Mouse (Mus musculus): ENCODE results near the gene Gm11214. TPM values are rescaled to one million over a fixed set of nuclear protein-coding genes. Genes with fewer than 3 reads are reported as not detected.

Gm11214 gene
- not detected for total RNA-seq (2022)

DNA sequence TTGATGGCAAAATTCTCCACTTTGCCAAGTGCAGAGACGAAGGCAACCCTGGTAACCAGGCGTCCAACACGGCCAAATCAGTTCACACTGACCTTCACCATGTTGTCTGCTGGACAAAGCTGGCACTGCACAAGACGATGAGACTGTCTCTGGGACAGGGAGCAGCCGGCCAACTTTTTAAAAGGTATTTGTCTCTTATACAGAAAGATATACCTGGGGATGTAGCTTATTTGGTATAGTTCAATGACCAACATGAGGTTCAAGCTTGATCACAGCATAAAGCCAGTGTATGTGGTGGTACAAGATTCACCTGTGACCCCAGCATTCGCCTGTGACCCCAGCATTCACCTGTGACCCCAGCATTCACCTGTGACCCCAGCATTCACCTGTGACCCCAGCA lies at the start of gene Gm11214:
Gene Gm11214, minus strand, starts transcription at position 101 of the 400 bp plus-strand sequence.
- no peak for DNase-seq

DNA sequence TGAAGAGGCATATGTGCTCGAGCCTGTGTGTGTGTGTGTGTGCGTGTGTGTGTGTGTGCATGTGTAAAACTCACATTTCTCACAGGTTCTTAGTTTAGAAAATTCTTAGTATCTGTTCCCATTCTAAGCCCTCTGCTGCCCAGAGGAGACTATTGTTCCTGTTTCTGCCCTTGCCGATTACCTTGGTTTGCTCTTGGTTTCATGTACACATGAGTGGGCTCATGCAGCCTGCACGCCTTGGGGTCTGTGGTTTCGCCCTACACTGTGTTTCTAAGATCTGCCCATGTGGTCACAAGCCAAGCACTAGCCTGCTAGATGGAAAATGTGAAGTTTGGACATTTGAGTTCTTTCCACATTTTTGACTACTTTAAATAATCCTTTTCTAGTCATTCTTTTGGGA lies 48.7 kb upstream of the Gm11214 start:
- DNase-seq = no peak

DNA sequence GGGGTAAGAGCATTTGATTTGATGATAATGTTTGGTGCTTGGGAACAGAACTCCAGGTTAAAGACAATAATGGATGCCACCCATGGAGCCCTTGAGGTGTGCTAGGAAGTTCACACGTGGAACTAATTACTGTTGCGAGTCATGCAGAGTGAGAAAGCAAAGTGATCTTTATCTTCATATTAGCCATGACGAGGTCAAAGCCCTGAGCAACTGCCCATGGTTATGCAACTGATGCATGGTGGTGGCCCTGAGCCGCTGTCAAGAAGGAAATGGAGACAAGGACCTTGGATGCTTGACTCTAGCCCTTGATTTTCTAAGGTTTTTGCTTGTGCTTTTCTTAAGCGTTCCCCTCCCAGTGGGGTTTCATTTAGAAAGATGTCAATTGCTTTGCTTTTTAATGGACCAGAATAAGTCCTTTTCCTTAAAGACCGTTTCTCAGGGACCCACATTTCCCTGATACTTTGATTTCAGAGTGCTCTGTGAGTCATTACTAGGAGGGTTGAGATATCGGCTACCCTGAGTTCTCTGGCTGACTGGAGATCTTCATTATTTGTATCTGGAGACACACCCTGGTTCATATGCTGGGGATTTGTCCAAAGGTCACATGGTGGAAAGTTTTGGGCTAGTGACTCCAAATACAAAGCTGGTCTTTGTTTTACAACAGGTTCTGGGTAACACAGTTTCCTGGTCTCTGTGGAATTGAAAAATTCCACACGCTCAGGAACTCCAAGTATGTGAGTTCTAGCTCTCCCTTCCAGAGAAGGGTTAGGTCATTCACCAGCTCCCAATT lies 47.4 kb upstream of the Gm11214 start:
- DNase-seq = peak; percentile 61

DNA sequence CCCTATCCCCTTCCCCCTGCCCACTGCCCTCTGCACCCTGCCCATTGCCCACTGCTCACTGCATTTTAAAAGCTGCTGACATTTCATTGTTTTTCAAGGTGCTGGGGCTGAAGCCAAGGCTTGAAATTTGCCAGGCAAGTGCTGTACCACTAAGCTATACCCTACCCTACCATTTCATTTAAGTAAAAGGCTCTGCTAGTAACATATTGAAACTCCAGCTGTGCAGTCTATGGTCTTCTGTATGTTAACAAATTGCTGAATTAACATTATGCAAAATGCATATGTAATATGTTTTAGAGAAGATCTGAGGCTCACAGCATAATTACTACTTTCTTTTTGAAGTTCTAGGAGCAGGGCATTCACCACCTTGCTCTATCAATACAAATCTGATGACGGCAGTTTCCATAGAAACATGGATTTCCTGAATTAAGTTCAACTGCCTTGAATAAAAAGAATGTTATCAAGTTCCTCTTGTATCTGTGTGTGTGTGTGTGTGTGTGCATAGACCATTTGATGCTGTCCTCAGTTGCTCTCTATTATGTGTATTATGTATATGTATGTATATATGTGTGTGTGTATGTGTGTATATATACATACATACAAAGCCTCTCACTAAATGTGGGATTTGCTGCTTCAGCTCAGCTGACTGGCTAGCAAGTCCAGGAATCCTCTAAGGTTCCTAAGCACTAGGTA lies 43.2 kb upstream of the Gm11214 start:
- no peak for DNase-seq

DNA sequence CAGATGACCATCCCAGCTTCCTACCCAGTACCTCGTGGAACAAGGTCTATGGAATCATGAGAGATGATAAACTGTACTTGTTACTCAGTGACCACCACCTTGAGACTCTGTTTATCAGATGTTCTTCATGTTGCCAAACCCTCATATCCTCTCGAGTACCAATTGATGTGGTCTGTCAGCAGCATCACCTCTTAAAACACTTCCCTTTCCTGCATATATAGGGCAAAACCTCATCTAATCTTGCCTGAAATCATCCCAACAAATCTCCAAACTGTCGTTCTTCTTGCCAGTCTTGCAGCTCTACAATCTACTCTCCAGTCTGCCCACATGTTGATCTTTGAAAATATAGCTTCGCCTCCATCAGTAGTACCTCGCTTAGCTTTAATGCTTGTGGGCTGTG lies 41.1 kb upstream of the Gm11214 start:
- no peak for DNase-seq

DNA sequence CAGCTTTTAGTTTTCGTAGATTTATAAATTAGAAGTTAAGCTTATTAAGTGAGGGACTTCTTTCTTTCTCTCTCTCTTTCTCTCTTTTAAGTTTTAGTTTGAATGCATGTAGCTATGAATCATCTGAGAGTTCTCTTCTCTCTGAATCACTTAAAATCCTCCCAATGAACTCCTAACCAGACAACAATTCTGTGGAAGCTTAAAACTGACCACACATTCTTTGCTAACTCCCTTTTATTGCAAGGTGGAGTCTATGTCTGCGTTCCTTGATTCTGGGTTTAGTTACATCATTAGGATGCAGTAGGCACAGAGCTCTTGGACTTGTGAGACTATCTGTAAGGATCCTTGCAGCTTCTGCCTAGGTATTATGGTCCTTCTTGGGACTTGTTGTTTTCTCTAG lies 40.5 kb upstream of the Gm11214 start:
- no peak for DNase-seq

DNA sequence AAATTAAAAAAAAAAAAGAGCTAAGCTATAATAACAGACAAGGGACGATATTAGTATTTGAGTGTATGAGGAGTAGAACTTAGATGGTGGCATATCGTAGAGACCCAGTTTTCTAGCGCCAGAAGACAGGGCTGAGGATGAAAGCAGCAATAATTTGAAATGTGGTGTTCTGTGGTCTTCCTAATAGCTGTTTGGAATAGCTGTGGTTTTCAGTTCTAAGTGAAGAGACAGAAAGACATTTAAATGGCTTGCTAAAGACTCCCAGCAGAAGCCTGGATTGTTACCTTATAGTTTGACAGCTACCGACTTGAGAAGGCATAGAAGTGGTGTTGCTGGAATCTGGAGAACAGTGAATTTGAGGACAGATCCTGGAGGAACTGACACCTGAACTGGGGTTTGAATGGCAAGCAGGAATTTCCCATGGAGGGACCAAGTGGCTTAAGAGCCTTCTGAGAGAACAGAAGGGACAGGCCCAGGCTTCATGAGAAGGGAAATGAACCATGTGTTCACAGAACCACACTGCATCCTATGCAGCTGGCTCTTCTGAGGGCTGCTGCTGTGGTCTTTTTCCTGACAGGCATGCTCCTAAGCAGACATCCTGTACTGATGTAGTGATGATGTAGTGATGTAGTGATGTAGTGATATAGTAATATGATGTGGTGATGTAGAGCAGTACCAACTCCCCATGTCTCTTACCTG lies 39.0 kb upstream of the Gm11214 start:
- no peak for DNase-seq

DNA sequence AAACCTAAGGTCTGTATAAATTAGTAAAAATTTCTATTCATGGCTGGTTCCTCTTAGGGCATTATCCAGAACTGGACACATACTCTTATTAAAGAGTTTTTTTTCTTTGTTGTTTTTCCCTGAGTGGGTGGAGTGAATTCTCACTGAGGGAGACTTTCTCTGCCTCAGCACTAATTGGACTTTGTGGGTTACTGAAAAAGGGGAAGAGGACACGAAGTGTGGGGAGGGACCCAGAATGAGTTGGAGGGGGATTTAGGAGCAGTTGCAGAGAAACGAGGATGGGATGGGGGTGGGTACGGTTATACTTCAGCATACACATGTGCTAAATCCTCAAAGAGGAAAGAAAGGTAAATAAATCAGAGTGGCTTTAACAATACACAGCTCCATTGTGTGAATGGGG lies 36.6 kb upstream of the Gm11214 start:
- no peak for DNase-seq

DNA sequence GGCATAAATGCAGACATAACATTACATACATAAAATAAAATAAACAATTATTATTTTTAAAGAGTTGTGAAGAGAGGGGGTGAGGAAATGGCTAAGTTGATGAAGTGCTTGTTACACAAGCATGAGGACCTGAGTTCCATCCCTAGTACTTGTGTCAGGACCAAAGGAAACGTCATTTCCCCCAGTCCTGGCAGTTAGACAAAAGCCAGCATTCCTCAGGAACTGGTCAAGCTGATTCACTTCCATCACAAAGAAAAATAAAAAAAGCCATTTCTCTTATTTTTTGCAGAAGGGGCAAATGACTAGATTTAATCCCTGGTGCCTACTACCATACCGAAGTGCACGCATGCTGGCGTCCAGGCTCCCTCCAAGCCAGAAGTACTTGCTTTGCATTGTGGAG lies 33.7 kb upstream of the Gm11214 start:
- no peak for DNase-seq

DNA sequence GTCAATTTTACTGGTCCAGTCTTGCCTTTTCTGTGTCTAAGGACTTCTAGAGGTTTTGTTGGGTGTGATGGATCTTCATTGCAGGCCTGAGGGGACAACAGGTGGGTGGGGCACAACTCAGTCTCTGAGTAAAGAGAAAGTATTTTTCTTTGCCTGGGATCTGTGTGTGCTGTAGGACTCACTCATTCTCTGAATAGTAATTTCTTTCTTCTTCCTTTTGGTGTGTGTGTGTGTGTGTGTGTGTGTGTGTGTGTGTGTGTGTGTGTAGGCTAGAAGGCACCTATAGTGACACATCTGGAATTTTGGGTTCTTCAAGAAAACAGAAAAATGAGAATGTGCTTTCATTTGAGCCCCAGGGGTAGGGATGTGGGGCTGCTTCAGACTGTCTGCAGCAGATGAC lies 29.2 kb upstream of the Gm11214 start:
- DNase-seq = no peak

DNA sequence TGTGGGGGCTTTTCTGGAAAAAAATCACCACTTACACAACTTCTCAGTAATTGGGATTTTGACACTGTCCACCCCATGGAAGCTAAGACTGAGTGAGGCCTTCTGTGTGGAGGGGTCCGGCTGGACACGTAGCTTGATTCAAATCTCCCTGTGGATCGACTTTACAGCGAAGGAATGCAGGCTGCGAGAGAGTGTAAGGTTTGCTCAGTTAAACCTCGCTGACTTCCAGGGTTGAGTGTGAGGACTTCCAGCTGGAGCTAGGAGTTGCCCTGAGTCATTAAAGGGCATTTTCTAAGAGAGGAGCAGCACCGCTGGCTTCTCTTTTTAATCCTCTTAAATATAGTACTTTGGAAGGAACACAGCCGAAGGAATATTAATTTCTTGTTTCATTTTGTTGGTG lies 24.2 kb upstream of the Gm11214 start:
- DNase-seq = no peak

DNA sequence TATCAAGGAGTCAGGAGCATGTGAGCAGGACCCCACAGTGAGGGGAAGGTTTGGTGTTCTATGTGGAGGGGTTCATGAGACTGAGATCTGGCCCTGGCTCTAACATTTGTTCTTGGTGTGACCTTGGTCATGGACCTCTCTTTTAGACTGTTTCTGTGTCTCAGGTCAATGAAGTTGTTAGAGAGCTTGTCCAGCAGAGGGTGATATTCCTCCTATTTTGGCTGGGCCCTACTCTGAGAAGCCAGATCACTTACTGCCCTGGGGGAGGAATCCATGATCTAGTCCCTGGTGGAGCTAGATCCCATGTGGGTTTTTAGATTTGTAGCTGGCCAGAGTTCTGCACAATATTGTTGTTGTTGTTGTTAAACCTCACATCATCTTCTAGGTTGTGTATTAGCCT lies 23.0 kb upstream of the Gm11214 start:
- DNase-seq = peak; percentile 18

DNA sequence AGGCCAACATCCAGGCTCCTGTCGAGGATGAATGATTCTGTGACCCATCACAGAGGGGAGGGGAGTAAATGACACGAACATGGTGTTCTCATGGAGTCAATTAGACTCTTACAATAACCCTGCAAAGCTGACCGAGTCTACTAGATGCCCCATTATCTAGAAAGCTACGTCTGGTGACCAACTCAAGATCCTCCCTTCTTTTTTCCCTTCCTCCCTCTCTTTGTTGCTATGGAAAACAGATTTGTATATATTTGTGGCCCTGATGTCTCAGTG lies 22.0 kb upstream of the Gm11214 start:
- no peak for DNase-seq

DNA sequence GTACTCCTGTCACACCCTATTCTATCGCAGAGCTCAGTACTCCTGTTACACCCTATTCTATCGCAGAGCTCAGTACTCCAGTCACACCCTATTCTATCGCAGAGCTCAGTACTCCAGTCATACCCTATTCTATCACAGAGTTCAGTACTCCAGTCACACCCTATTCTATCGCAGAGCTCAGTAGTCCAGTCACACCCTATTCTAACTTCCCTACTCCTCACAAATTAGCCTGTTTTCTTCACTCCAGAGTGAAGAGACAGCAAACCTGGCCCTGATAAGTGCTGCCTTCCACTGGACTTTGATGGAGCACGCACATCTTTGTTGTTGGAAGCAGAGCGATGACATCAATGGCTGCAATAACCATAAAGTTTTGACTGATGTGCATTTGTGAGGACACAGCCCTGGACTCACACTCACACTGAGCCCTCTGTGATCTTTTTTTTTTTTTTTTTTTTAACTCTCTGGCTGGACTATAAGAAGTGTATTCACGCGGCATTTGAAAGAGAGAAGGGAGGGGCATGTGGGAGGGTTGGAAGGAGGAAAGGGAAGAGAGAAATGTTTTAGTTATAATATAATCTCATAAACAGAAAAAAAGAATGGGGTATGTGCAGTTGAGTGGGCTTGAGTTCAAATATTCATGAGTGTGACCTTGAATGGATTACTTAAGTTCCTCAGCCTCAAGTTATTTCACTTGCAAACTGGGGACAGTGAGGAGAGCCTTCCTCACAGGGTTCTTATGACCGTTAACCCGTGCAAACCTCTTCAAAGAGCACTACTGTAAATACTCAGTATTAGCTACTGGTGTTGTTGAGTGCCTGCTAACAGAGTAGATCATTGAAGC lies 21.5 kb upstream of the Gm11214 start:
- no peak for DNase-seq

DNA sequence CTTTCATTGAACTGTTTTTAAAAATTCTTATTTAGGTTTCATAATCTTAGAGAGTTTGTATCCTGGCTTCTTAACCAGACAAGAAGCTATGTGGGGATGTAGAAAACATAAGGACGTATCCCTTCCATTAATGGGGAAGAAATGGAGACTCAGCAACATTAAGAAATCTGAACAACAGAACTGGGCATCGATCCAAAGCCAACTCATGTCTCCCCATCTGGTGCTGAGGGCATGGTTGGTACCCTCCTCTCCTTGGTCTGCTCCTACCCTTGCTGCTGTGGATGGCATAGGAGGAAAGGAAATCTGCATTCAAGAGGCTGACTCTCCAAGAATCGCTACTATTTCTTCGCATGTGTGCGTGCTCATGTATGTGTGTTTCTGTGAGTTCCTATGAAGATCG lies 20.5 kb upstream of the Gm11214 start:
- DNase-seq = no peak

DNA sequence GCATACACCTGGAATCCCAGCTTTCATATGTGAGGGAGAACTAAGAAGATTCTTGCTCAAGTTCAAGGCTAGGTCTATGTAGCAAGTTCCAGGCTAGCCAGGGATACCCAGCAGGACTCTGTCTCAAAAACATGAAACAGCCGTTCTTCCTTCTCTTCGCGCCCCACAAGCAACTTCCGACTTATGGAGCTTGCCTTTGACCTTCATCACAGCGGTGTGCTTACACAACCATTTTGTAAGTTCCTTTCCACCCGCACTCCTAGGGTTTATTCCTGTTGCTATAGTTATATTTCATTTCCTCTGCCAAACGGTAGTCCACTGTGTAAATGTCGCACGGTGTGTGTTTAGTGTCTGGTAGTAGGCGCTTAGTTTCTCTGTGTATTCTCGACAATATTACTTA lies 19.9 kb upstream of the Gm11214 start:
- DNase-seq = no peak

DNA sequence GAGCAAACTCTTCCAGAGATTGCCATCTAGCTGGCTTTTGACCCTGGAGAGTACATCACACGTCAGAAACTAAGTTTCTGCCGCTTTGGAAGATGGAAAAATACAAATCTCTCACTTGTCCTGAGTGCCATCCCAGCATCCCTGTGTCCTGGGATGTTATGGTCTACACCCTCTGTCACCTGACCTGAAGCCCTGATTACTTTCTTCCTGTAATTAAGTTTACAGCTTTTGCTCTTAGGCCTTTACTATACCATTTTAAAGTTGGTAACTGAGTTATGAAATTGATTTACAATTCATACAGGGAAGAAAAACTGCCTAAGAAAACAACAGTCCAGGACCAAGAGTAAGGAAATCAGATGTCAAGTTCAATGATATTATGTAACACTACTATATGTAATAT lies 19.3 kb upstream of the Gm11214 start:
- no peak for DNase-seq

DNA sequence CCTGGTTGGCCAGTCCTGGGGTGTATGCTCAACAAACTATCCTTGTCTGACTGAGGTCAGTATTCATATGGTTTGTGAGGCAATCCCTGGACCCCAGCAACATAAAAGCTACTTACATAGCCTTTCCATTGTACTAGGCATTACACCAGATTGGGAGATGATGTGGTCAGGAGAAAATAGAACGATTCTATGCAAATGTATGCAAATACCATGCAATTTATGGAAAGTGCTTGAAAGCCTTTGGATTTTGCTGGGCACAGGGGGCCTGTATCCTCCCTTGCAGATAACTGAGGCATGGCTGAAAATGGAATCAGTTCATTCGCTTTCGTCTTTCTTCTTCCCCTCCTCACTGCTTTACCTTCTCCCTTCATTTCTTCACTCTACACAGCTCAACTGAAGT lies 18.4 kb upstream of the Gm11214 start:
- no peak for DNase-seq

DNA sequence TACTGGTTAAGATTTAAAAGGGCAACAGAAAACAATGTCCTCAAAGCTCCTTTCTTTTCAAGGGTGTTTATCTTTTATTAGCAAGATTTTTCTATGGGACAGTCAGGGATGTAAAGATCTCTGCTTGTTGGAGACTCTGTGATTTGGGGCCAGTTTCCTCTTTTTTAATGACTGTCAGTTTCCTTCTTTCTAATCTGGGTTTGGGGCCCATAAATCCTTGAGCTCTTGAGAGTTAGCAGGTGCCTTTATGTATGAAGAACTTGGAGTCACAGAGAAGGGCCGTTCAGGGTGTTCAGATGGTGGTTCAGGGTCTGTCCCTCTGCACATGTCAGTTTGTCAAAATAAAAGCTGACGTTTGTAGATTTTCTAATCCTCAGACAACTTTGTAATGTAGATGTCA lies 11.9 kb upstream of the Gm11214 start:
- no peak for DNase-seq

DNA sequence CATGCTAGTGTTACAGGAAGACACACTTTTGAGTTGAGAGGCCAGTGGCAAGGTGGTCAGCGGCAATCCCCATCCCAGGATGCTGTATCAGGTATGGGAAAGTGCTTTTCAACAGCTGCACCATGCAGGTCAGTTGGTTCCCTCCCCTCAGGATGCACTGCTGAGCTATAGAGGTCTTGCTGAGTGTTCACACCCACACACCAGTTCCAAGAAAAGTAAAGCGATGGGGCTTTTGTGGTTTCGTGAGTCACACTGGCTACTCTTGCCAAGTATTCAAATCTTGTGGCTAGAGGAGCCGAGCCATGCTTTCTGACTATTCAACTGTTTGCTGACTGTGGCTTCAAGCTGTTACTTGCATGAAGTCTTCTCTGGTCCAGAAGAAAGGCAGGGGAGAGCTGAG lies 5.1 kb upstream of the Gm11214 start:
- peak; percentile 44 for DNase-seq

DNA sequence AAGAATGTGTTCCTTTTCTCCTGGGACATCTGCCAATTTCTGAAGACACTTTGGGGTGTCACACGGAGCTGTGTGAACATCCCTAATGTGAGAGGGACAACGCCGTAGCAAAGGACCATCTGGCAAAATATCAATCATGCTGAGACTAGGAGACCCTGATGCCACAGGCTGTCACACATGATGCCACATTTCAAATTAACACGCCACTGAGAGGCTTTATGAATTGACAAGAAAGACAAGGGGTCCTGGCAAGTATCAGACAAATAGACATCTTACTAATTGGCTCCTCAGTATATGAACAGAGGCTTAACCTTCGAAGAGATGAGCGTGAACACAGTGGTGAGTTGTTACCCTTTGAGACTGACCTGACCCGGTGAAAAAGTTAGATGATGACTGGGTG lies 2.6 kb upstream of the Gm11214 start:
- DNase-seq = no peak

DNA sequence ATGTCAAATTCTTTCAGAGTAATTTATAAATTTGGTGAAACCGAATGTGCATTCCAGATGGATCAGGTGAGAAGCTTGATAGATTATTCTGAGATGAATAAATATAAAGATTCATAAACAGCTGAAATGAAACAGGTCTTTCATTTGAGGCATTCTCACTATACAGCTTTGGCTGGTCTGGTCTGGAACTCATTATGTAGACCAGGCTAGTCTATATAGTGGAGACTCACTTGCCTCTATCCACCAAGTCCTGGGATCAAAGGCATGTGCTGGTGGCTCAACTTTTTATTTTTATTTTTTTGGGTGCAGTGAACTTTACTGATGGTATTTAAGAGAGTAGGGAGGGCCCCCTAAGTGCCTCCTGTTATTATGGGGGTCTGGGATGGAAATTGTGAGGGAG lies 1.3 kb downstream of the Gm11214 start:
- DNase-seq = no peak

DNA sequence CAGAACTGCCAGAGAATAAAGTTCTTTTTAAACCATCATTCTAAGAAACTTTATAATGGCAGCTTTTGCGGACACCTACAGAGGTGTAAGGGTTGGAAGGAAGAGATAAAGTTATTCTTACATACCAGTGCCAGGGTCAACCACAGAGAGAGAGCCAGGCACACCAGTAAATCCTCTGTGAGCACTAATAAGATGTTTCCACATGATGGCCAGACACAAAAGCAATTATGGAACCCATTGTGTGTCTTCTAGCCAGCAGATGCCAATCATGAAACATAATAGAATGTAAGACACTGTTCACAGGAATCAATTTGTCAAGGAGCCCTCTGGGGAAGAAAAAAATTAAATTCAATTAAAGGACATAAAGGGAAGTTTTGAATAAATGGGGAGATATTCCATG lies 1.8 kb downstream of the Gm11214 start:
- DNase-seq = no peak
